Mouse (Mus musculus) limb, embryonic 11.5 days (tissue): Measurements from ENCODE around the gene Aqp3. TPM values are rescaled to one million over a fixed set of nuclear protein-coding genes. Genes with fewer than 3 reads are reported as not detected.
"Not testable (repeated sequence)": the region's sequence is repeated elsewhere in the genome, so short reads cannot be mapped to it uniquely, and the experiment has no call there.

Experiments
- ATAC-seq: fragments of 200-750 bp; cut with Nextera tagmentation; 2 replicates; pipeline ENCODE4 v1.8.0; 2017; ENCODE audit warnings: low read depth; ENCODE audit not compliant: insufficient number of reproducible peaks, low FRiP score, low TSS enrichment
- DNase-seq: peaks from one replicate; pipeline ENCODE4 v3.0.0-alpha.2; 2015; ENCODE audit warnings: low spot score
- H3K27ac ChIP-seq: fragments of 300-500 bp; sonication (generic); replicated peaks from 2 replicates; pipeline ENCODE4 v1.5.1; 2014; ENCODE audit warnings: low read depth, mild to moderate bottlenecking, low read length
- H3K27me3 ChIP-seq: fragments of 300-500 bp; sonication (generic); 2 replicates; pipeline ENCODE4 v1.6.1; 2014; ENCODE audit warnings: mild to moderate bottlenecking, low read length, mixed read lengths; ENCODE audit not compliant: control insufficient read depth, insufficient read depth
- H3K36me3 ChIP-seq: fragments of 300-500 bp; sonication (generic); 2 replicates; pipeline ENCODE4 v1.6.1; 2014; ENCODE audit warnings: mild to moderate bottlenecking, low read length, moderate library complexity, mixed read lengths; ENCODE audit not compliant: control insufficient read depth, insufficient read depth
- H3K4me1 ChIP-seq: fragments of 300-500 bp; sonication (generic); 2 replicates; pipeline ENCODE4 v1.6.1; 2014; ENCODE audit warnings: low read length, mixed read lengths; ENCODE audit not compliant: control insufficient read depth, insufficient read depth
- H3K4me2 ChIP-seq: fragments of 300-500 bp; sonication (generic); 2 replicates; pipeline ENCODE4 v1.6.1; 2014; ENCODE audit warnings: low read depth, mild to moderate bottlenecking, moderate library complexity; ENCODE audit not compliant: severe bottlenecking
- H3K4me3 ChIP-seq: fragments of 300-500 bp; sonication (generic); 2 replicates; pipeline ENCODE4 v1.5.1; 2014; ENCODE audit warnings: low read depth, low read length
- H3K9ac ChIP-seq: fragments of 300-500 bp; sonication (generic); 2 replicates; pipeline ENCODE4 v1.6.1; 2014; ENCODE audit warnings: mild to moderate bottlenecking, low read length
- H3K9me3 ChIP-seq: fragments of 300-500 bp; sonication (generic); 2 replicates; pipeline ENCODE4 v1.6.1; 2016; ENCODE audit warnings: low read length; ENCODE audit not compliant: control insufficient read depth
- WGBS: fragments of 180-500 bp; shearing (Covaris S2); extraction: QIAGEN DNeasy Blood & Tissue Kit; methylation state at CpG from one replicate; pipeline ENCODE4 v1.1.7; 2014; 5-methylcytosine and 5-hydroxymethylcytosine counted together
- polyA plus RNA-seq: library from polyadenylated mRNA; unstranded; fragments of >200 nt; fragmentation: Nextera tagmentation; extraction: Ambion mirVana; gene quantifications from 2 replicates; pipeline ENCODE4 v1.2.1, GENCODE M21; 2014

Aqp3 gene
- polyA plus RNA-seq, 1 experiment from 2014 or later, result 1.2 TPM

GRCm38 (mm10) chr4:41084819-41085218 is 13.2 kb downstream of the Aqp3 start:
- H3K4me3 ChIP-seq, result no peak overlapping the region
- no peak overlapping the region for H3K9ac ChIP-seq
- no peaks in the 10 kb centered on the region for H3K27me3 ChIP-seq
- no peak overlapping the region for H3K27ac ChIP-seq
- H3K9me3 ChIP-seq, result no peaks in the 10 kb centered on the region
- 82% methylated on average over 4 of the region's 4 CpGs for WGBS
- H3K36me3 ChIP-seq, result no peaks in the 10 kb centered on the region
- H3K4me2 ChIP-seq, result no peak overlapping the region
- DNase-seq (no peak), ATAC-seq (no peak)
- H3K4me1 ChIP-seq, result no peaks in the 10 kb centered on the region

GRCm38 (mm10) chr4:41082803-41083202 is 15.2 kb downstream of the Aqp3 start:
- H3K36me3 ChIP-seq, H3K27ac ChIP-seq, H3K9ac ChIP-seq: not testable (repeated sequence)

GRCm38 (mm10) chr4:41081733-41082132 is 16.2 kb downstream of the Aqp3 start:
- no peak overlapping the region for H3K4me2 ChIP-seq
- no peak overlapping the region for H3K27ac ChIP-seq
- no peak overlapping the region for H3K9ac ChIP-seq
- no peaks in the 10 kb centered on the region for H3K36me3 ChIP-seq
- H3K4me1 ChIP-seq, result no peaks in the 10 kb centered on the region
- no peak for DNase-seq
- no peak overlapping the region for H3K4me3 ChIP-seq
- WGBS, result 85% methylated on average over 5 of the region's 5 CpGs
- no peaks in the 10 kb centered on the region for H3K27me3 ChIP-seq
- no peak for ATAC-seq
- no peaks in the 10 kb centered on the region for H3K9me3 ChIP-seq

More at GRCm38 (mm10) chr4:41082803-41083202, 15.2 kb downstream of the Aqp3 start:
- not testable (repeated sequence) for ATAC-seq, H3K4me3 ChIP-seq, H3K4me1 ChIP-seq, DNase-seq, H3K9me3 ChIP-seq, H3K4me2 ChIP-seq, H3K27me3 ChIP-seq
- 60% methylated on average over 4 of the region's 4 CpGs for WGBS

- no peak for ATAC-seq
- Histone ChIP-seq H3K4me2 (no peak overlapping the region), H3K36me3 (no peaks in the 10 kb centered on the region), H3K4me1 (no peaks in the 10 kb centered on the region), H3K27ac (no peak overlapping the region), H3K9me3 (no peaks in the 10 kb centered on the region), H3K4me3 (no peak overlapping the region), H3K27me3 (no peaks in the 10 kb centered on the region), H3K9ac (no peak overlapping the region)
- 68% methylated on average over 6 of the region's 6 CpGs for WGBS
- no peak for DNase-seq
Observed at GRCm38 (mm10) chr4:41078726-41079125, 19.3 kb downstream of the Aqp3 start.

GRCm38 (mm10) chr4:41074461-41074860 is 23.5 kb downstream of the Aqp3 start:
- WGBS, result 76% methylated on average over 6 of the region's 6 CpGs
- ATAC-seq, result no peak
- no peaks in the 10 kb centered on the region for H3K9me3 ChIP-seq
- H3K4me2 ChIP-seq, result no peak overlapping the region
- H3K9ac ChIP-seq, result no peak overlapping the region
- H3K4me3 ChIP-seq, result no peak overlapping the region
- no peak overlapping the region for H3K27ac ChIP-seq
- DNase-seq, result no peak
- no peaks in the 10 kb centered on the region for H3K4me1 ChIP-seq
- no peaks in the 10 kb centered on the region for H3K27me3 ChIP-seq
- H3K36me3 ChIP-seq, result no peaks in the 10 kb centered on the region

- no peak for ATAC-seq
- H3K27me3 ChIP-seq, result no peaks in the 10 kb centered on the region
- H3K36me3 ChIP-seq, result no peaks in the 10 kb centered on the region
- no peaks in the 10 kb centered on the region for H3K9me3 ChIP-seq
- H3K9ac ChIP-seq, result no peak overlapping the region
- no peak overlapping the region for H3K4me3 ChIP-seq
- no peak for DNase-seq
- WGBS, result 80% methylated on average over 12 of the region's 12 CpGs
- H3K4me1 ChIP-seq, result no peaks in the 10 kb centered on the region
- H3K4me2 ChIP-seq, result no peak overlapping the region
- no peak overlapping the region for H3K27ac ChIP-seq
Observed at GRCm38 (mm10) chr4:41073008-41073817, 24.8 kb downstream of the Aqp3 start.

- no peaks in the 10 kb centered on the region for H3K36me3 ChIP-seq
- H3K4me2 ChIP-seq, result no peak overlapping the region
- no peak overlapping the region for H3K9ac ChIP-seq
- H3K27ac ChIP-seq, result no peak overlapping the region
- H3K4me3 ChIP-seq, result no peak overlapping the region
- DNase-seq (peak; percentile 40), ATAC-seq (no peak)
- H3K9me3 ChIP-seq, result no peaks in the 10 kb centered on the region
- H3K27me3 ChIP-seq, result no peaks in the 10 kb centered on the region
- 70% methylated on average over 14 of the region's 14 CpGs for WGBS
- H3K4me1 ChIP-seq, result no peaks in the 10 kb centered on the region
Observed at GRCm38 (mm10) chr4:41071500-41072429, 26.2 kb downstream of the Aqp3 start.

- DNase-seq (no peak), ATAC-seq (no peak)
- H3K9me3 ChIP-seq, result no peaks in the 10 kb centered on the region
- no peaks in the 10 kb centered on the region for H3K27me3 ChIP-seq
- no peak overlapping the region for H3K27ac ChIP-seq
- no peak overlapping the region for H3K9ac ChIP-seq
- H3K4me3 ChIP-seq, result no peak overlapping the region
- 92% methylated on average over 4 of the region's 4 CpGs for WGBS
- no peaks in the 10 kb centered on the region for H3K4me1 ChIP-seq
- H3K4me2 ChIP-seq, result no peak overlapping the region
- H3K36me3 ChIP-seq, result no peaks in the 10 kb centered on the region
Observed at GRCm38 (mm10) chr4:41065196-41065595, 32.8 kb downstream of the Aqp3 start.
